Mouse (Mus musculus): Measurements from ENCODE around the gene Gm973. TPM values are rescaled to one million over a fixed set of nuclear protein-coding genes. Genes with fewer than 3 reads are reported as not detected.

Gene Gm973
- polyA plus RNA-seq, 1 experiment: not detected

GRCm38 (mm10) chr1:59579327-59579726, 63.3 kb downstream of the Gm973 start:
- no peaks in the 10 kb centered on the region for H3K27me3 ChIP-seq (ENCODE audit: control insufficient read depth, insufficient read depth, insufficient read length)
- no peaks in the 10 kb centered on the region for H3K36me3 ChIP-seq (ENCODE audit: control insufficient read depth, insufficient read depth)
- TF ChIP-seq FOSL1 (IDR thresholded peaks at IDR 0.05; ENCODE audit: insufficient read depth, low read length, poor library complexity, severe bottlenecking) (no peak), MYOG (IDR thresholded peaks at IDR 0.05; ENCODE audit: control insufficient read depth, extremely low read depth, insufficient read length) (no peak), MAX (IDR thresholded peaks at IDR 0.05) (no peak), CTCF (IDR thresholded peaks at IDR 0.05; ENCODE audit: control insufficient read depth, insufficient read depth, insufficient read length) (no peak), MYOD1 (IDR thresholded peaks at IDR 0.05; ENCODE audit: control insufficient read depth, insufficient read length, low read depth) (no peak)
- no peaks in the 10 kb centered on the region for H3K79me3 ChIP-seq (ENCODE audit: low read depth)
- no peaks in the 10 kb centered on the region for H3K79me2 ChIP-seq (ENCODE audit: control insufficient read depth, insufficient read depth)
- H3K4me3 ChIP-seq (ENCODE audit: insufficient read depth, poor library complexity, severe bottlenecking): no peak overlapping the region
- H3ac ChIP-seq (ENCODE audit: control insufficient read depth, insufficient read length, low read depth): no peak overlapping the region

- no peak for TF ChIP-seq CTCF (IDR thresholded peaks at IDR 0.05; ENCODE audit: control insufficient read depth, insufficient read depth, insufficient read length)
- no peak for TF ChIP-seq MAX (IDR thresholded peaks at IDR 0.05)
- TF ChIP-seq MYOG (IDR thresholded peaks at IDR 0.05; ENCODE audit: control insufficient read depth, extremely low read depth, insufficient read length): no peak
- peak; percentile 28 for TF ChIP-seq FOSL1 (IDR thresholded peaks at IDR 0.05; ENCODE audit: insufficient read depth, low read length, poor library complexity, severe bottlenecking)
- TF ChIP-seq USF1 (IDR thresholded peaks at IDR 0.05; ENCODE audit: low read depth): no peak
- no peak for TF ChIP-seq MYOD1 (IDR thresholded peaks at IDR 0.05; ENCODE audit: control insufficient read depth, insufficient read length, low read depth)
- peak; percentile 90 for TF ChIP-seq CEBPB (IDR thresholded peaks at IDR 0.05; ENCODE audit: low read depth)
- Histone ChIP-seq H3K79me3 (ENCODE audit: low read depth) (no peaks in the 10 kb centered on the region), H3K79me2 (ENCODE audit: control insufficient read depth, insufficient read depth) (no peaks in the 10 kb centered on the region), H3K27me3 (ENCODE audit: control insufficient read depth, insufficient read depth, insufficient read length) (no peaks in the 10 kb centered on the region), H3K36me3 (ENCODE audit: control insufficient read depth, insufficient read depth) (no peaks in the 10 kb centered on the region), H3ac (ENCODE audit: control insufficient read depth, insufficient read length, low read depth) (no peak overlapping the region), H3K4me3 (ENCODE audit: insufficient read depth, poor library complexity, severe bottlenecking) (no peak overlapping the region)
Measured at GRCm38 (mm10) chr1:59580131-59580751, 64.2 kb downstream of the Gm973 start.

- Histone ChIP-seq H3K27me3 (ENCODE audit: control insufficient read depth, insufficient read depth, insufficient read length) (no peaks in the 10 kb centered on the region), H3K79me2 (ENCODE audit: control insufficient read depth, insufficient read depth) (no peaks in the 10 kb centered on the region), H3K36me3 (ENCODE audit: control insufficient read depth, insufficient read depth) (no peaks in the 10 kb centered on the region), H3K79me3 (ENCODE audit: low read depth) (no peaks in the 10 kb centered on the region), H3ac (ENCODE audit: control insufficient read depth, insufficient read length, low read depth) (no peak overlapping the region), H3K4me3 (ENCODE audit: insufficient read depth, poor library complexity, severe bottlenecking) (no peak overlapping the region)
- TF ChIP-seq CTCF (IDR thresholded peaks at IDR 0.05; ENCODE audit: control insufficient read depth, insufficient read depth, insufficient read length) (no peak), MYOD1 (IDR thresholded peaks at IDR 0.05; ENCODE audit: control insufficient read depth, insufficient read length, low read depth) (no peak), CEBPB (IDR thresholded peaks at IDR 0.05; ENCODE audit: low read depth) (no peak), MAX (IDR thresholded peaks at IDR 0.05) (no peak), USF1 (IDR thresholded peaks at IDR 0.05; ENCODE audit: low read depth) (no peak), MYOG (IDR thresholded peaks at IDR 0.05; ENCODE audit: control insufficient read depth, extremely low read depth, insufficient read length) (no peak), FOSL1 (IDR thresholded peaks at IDR 0.05; ENCODE audit: insufficient read depth, low read length, poor library complexity, severe bottlenecking) (no peak)
Measured at GRCm38 (mm10) chr1:59580880-59581279, 64.8 kb downstream of the Gm973 start.

GRCm38 (mm10) chr1:59584656-59585410, 68.8 kb downstream of the Gm973 start:
- H3K27me3 ChIP-seq (ENCODE audit: control insufficient read depth, insufficient read depth, insufficient read length): no peaks in the 10 kb centered on the region
- TF ChIP-seq FOSL1 (IDR thresholded peaks at IDR 0.05; ENCODE audit: insufficient read depth, low read length, poor library complexity, severe bottlenecking): no peak
- no peak for TF ChIP-seq CEBPB (IDR thresholded peaks at IDR 0.05; ENCODE audit: low read depth)
- TF ChIP-seq MYOG (IDR thresholded peaks at IDR 0.05; ENCODE audit: control insufficient read depth, extremely low read depth, insufficient read length): no peak
- no peak for TF ChIP-seq MAX (IDR thresholded peaks at IDR 0.05)
- TF ChIP-seq CTCF (IDR thresholded peaks at IDR 0.05; ENCODE audit: control insufficient read depth, insufficient read depth, insufficient read length): peak; percentile 55
- H3K36me3 ChIP-seq (ENCODE audit: control insufficient read depth, insufficient read depth): no peaks in the 10 kb centered on the region
- H3ac ChIP-seq (ENCODE audit: control insufficient read depth, insufficient read length, low read depth): no peak overlapping the region
- no peak overlapping the region for H3K4me3 ChIP-seq (ENCODE audit: insufficient read depth, poor library complexity, severe bottlenecking)
- H3K79me2 ChIP-seq (ENCODE audit: control insufficient read depth, insufficient read depth): no peaks in the 10 kb centered on the region
- no peaks in the 10 kb centered on the region for H3K79me3 ChIP-seq (ENCODE audit: low read depth)

- no peaks in the 10 kb centered on the region for H3K36me3 ChIP-seq (ENCODE audit: control insufficient read depth, insufficient read depth)
- no peak for TF ChIP-seq CEBPB (IDR thresholded peaks at IDR 0.05; ENCODE audit: low read depth)
- TF ChIP-seq FOSL1 (IDR thresholded peaks at IDR 0.05; ENCODE audit: insufficient read depth, low read length, poor library complexity, severe bottlenecking): no peak
- no peak for TF ChIP-seq USF1 (IDR thresholded peaks at IDR 0.05; ENCODE audit: low read depth)
- no peak for TF ChIP-seq MYOD1 (IDR thresholded peaks at IDR 0.05; ENCODE audit: control insufficient read depth, insufficient read length, low read depth)
- TF ChIP-seq MAX (IDR thresholded peaks at IDR 0.05): no peak
- TF ChIP-seq MYOG (IDR thresholded peaks at IDR 0.05; ENCODE audit: control insufficient read depth, extremely low read depth, insufficient read length): no peak
- no peak for TF ChIP-seq CTCF (IDR thresholded peaks at IDR 0.05; ENCODE audit: control insufficient read depth, insufficient read depth, insufficient read length)
- H3K27me3 ChIP-seq (ENCODE audit: control insufficient read depth, insufficient read depth, insufficient read length): no peaks in the 10 kb centered on the region
- H3K4me3 ChIP-seq (ENCODE audit: insufficient read depth, poor library complexity, severe bottlenecking): no peak overlapping the region
- H3K79me3 ChIP-seq (ENCODE audit: low read depth): no peaks in the 10 kb centered on the region
- H3ac ChIP-seq (ENCODE audit: control insufficient read depth, insufficient read length, low read depth): no peak overlapping the region
- H3K79me2 ChIP-seq (ENCODE audit: control insufficient read depth, insufficient read depth): no peaks in the 10 kb centered on the region
Measured at GRCm38 (mm10) chr1:59589271-59589670, 73.2 kb downstream of the Gm973 start.

All from C2C12 (cell line).